Mouse (Mus musculus) midbrain, postnatal 0 days (tissue): ENCODE measurements around the gene Pdzd2. TPM values are rescaled to one million over a fixed set of nuclear protein-coding genes. Genes with fewer than 3 reads are reported as not detected.
A peak's percentile ranks its signal among the peaks of the same experiment; 100 is the strongest.

Source experiments
- ATAC-seq: fragments of 200-750 bp; cut with Nextera tagmentation; 2 replicates; pipeline ENCODE4 v1.8.0; 2017; ENCODE audit warnings: moderate number of reproducible peaks, mild to moderate bottlenecking, moderate TSS enrichment, moderate library complexity; ENCODE audit not compliant: low FRiP score
- DNase-seq: peaks from one replicate; pipeline ENCODE4 v3.0.0-alpha.2; 2015; ENCODE audit warnings: low spot score
- H3K27ac ChIP-seq: fragments of 300-500 bp; sonication (generic); 2 replicates; pipeline ENCODE4 v1.5.1; 2014; ENCODE audit warnings: low read depth, mild to moderate bottlenecking, low read length, mixed read lengths
- H3K27me3 ChIP-seq: fragments of 300-500 bp; sonication (generic); 2 replicates; pipeline ENCODE4 v1.6.1; 2014; ENCODE audit warnings: low read length, control low read depth, mixed read lengths; ENCODE audit not compliant: insufficient read depth
- H3K36me3 ChIP-seq: fragments of 300-500 bp; sonication (generic); 2 replicates; pipeline ENCODE4 v1.6.1; 2014; ENCODE audit warnings: low read length, control low read depth, mixed read lengths; ENCODE audit not compliant: insufficient read depth
- H3K4me1 ChIP-seq: fragments of 300-500 bp; sonication (generic); 2 replicates; pipeline ENCODE4 v1.6.1; 2014; ENCODE audit warnings: mild to moderate bottlenecking, control low read depth, antibody characterized with exemption, low read length, mixed read lengths; ENCODE audit not compliant: insufficient read depth
- H3K4me2 ChIP-seq: fragments of 300-500 bp; sonication (generic); 2 replicates; pipeline ENCODE4 v1.6.1; 2014; ENCODE audit warnings: low read depth, mild to moderate bottlenecking, low read length, mixed read lengths; ENCODE audit not compliant: poor library complexity, severe bottlenecking
- H3K4me3 ChIP-seq: fragments of 300-500 bp; sonication (generic); 2 replicates; pipeline ENCODE4 v1.5.1; 2014; ENCODE audit warnings: low read depth, mild to moderate bottlenecking, low read length, moderate library complexity
- H3K9ac ChIP-seq: fragments of 300-500 bp; sonication (generic); replicated peaks from 2 replicates; pipeline ENCODE4 v1.6.1; 2014; ENCODE audit warnings: mild to moderate bottlenecking, low read length, moderate library complexity, mixed read lengths; ENCODE audit not compliant: poor library complexity, severe bottlenecking
- H3K9me3 ChIP-seq: fragments of 300-500 bp; sonication (generic); 2 replicates; pipeline ENCODE4 v1.6.1; 2016; ENCODE audit warnings: low read length, control low read depth
- CTCF ChIP-seq: IDR thresholded peaks from 2 replicates; pipeline ENCODE4 v1.5.1; 2016; ENCODE audit warnings: antibody characterized with exemption, mild to moderate bottlenecking
- WGBS: fragments of 180-500 bp; shearing (Covaris S2); extraction: QIAGEN DNeasy Blood & Tissue Kit; methylation state at CpG from one replicate; pipeline ENCODE4 v1.1.7; 2014; 5-methylcytosine and 5-hydroxymethylcytosine counted together
- polyA plus RNA-seq: library from polyadenylated mRNA; unstranded; fragments of >200 nt; fragmentation: Nextera tagmentation; extraction: Ambion mirVana; gene quantifications from 2 replicates; pipeline ENCODE4 v1.2.1, GENCODE M21; 2015
- total RNA-seq: library from RNA; depleted of rRNA; stranded (reverse); fragments of >200 nt; gene quantifications from 2 replicates; pipeline ENCODE4 v1.2.3, GENCODE M21; 2014

Pdzd2 gene
- total and polyA plus RNA-seq, 2 experiments from 2014 or later = 15.8 to 29.8 TPM

- no peak overlapping the region for H3K27ac ChIP-seq
- no peaks in the 10 kb centered on the region for H3K27me3 ChIP-seq
- no peak overlapping the region for H3K4me2 ChIP-seq
- peak; percentile 27 for DNase-seq
- H3K9me3 ChIP-seq = no peaks in the 10 kb centered on the region
- H3K4me3 ChIP-seq = no peak overlapping the region
- no peaks in the 10 kb centered on the region for H3K4me1 ChIP-seq
- H3K36me3 ChIP-seq = no peaks in the 10 kb centered on the region
- TF ChIP-seq CTCF = no peak
- no peak overlapping the region for H3K9ac ChIP-seq
- 44% methylated on average over 5 of the region's 5 CpGs for WGBS
- no peak for ATAC-seq
Observed at GRCm38 (mm10) chr15:12758461-12758860, 18.7 kb upstream of the Pdzd2 start.

GRCm38 (mm10) chr15:12757757-12758156 is 18.0 kb upstream of the Pdzd2 start:
- Histone ChIP-seq H3K27ac (no peak overlapping the region), H3K4me3 (no peak overlapping the region), H3K27me3 (no peaks in the 10 kb centered on the region), H3K9ac (no peak overlapping the region), H3K4me2 (no peak overlapping the region), H3K9me3 (no peaks in the 10 kb centered on the region), H3K4me1 (no peaks in the 10 kb centered on the region), H3K36me3 (no peaks in the 10 kb centered on the region)
- TF ChIP-seq CTCF = no peak
- ATAC-seq (no peak), DNase-seq (no peak)
- WGBS = 95% methylated on average over 1 of the region's 1 CpGs

GRCm38 (mm10) chr15:12753201-12753600 is 13.5 kb upstream of the Pdzd2 start:
- Histone ChIP-seq H3K27ac (no peak overlapping the region), H3K36me3 (no peaks in the 10 kb centered on the region)

GRCm38 (mm10) chr15:12750963-12751362 is 11.2 kb upstream of the Pdzd2 start:
- no peak for DNase-seq
- ATAC-seq = no peak
- H3K4me1 ChIP-seq = no peaks in the 10 kb centered on the region
- H3K9me3 ChIP-seq = no peaks in the 10 kb centered on the region
- H3K4me3 ChIP-seq = no peak overlapping the region
- no peak overlapping the region for H3K4me2 ChIP-seq
- 88% methylated on average over 8 of the region's 8 CpGs for WGBS
- H3K9ac ChIP-seq = no peak overlapping the region
- TF ChIP-seq CTCF = no peak
- no peaks in the 10 kb centered on the region for H3K36me3 ChIP-seq
- H3K27ac ChIP-seq = no peak overlapping the region
- H3K27me3 ChIP-seq = no peaks in the 10 kb centered on the region

More at GRCm38 (mm10) chr15:12753201-12753600, 13.5 kb upstream of the Pdzd2 start:
- ATAC-seq (no peak), DNase-seq (no peak)
- Histone ChIP-seq H3K4me2 (no peak overlapping the region), H3K27me3 (no peaks in the 10 kb centered on the region), H3K9ac (no peak overlapping the region), H3K9me3 (no peaks in the 10 kb centered on the region), H3K4me1 (no peaks in the 10 kb centered on the region), H3K4me3 (no peak overlapping the region)
- 68% methylated on average over 4 of the region's 4 CpGs for WGBS
- no peak for TF ChIP-seq CTCF

- Histone ChIP-seq H3K4me2 (no peak overlapping the region), H3K4me3 (no peak overlapping the region), H3K9me3 (no peaks in the 10 kb centered on the region), H3K9ac (no peak overlapping the region), H3K4me1 (no peaks in the 10 kb centered on the region), H3K27ac (no peak overlapping the region), H3K27me3 (no peaks in the 10 kb centered on the region), H3K36me3 (no peaks in the 10 kb centered on the region)
- 85% methylated on average over 11 of the region's 11 CpGs for WGBS
- TF ChIP-seq CTCF = no peak
- DNase-seq (no peak), ATAC-seq (no peak)
Observed at GRCm38 (mm10) chr15:12749549-12750301, 10.0 kb upstream of the Pdzd2 start.

- H3K4me2 ChIP-seq = no peak overlapping the region
- ATAC-seq (no peak), DNase-seq (no peak)
- no peaks in the 10 kb centered on the region for H3K36me3 ChIP-seq
- no peaks in the 10 kb centered on the region for H3K27me3 ChIP-seq
- H3K4me3 ChIP-seq = no peak overlapping the region
- H3K4me1 ChIP-seq = peaks cover 6% of the 10 kb centered on the region
- WGBS = 86% methylated on average over 6 of the region's 6 CpGs
- H3K27ac ChIP-seq = no peak overlapping the region
- no peak overlapping the region for H3K9ac ChIP-seq
- H3K9me3 ChIP-seq = no peaks in the 10 kb centered on the region
- TF ChIP-seq CTCF = no peak
Observed at GRCm38 (mm10) chr15:12742117-12742906, 2.6 kb upstream of the Pdzd2 start.
